Mouse (Mus musculus): ENCODE measurements around the gene Rhebl1. TPM values are rescaled to one million over a fixed set of nuclear protein-coding genes. Genes with fewer than 3 reads are reported as not detected.
"Not testable (repeated sequence)": the region's sequence is repeated elsewhere in the genome, so short reads cannot be mapped to it uniquely, and the experiment has no call there.

Rhebl1 gene
- total RNA-seq, 2 experiments from 2014 or later: 8.5 TPM

- Histone ChIP-seq H3K4me3 (no peak overlapping the region), H3K27ac (no peak overlapping the region)
- no peak for TF ChIP-seq CTCF (conservative IDR thresholded peaks at IDR 0.05)
- DNase-seq (ENCODE audit: low spot score in 2 of 2): no peak
Measured at GRCm38 (mm10) chr15:98924682-98925081, 30.3 kb upstream of the Rhebl1 start.

- Histone ChIP-seq H3K4me3 (no peak overlapping the region), H3K27ac (no peak overlapping the region)
- no peak for DNase-seq (ENCODE audit: low spot score in 2 of 2)
- TF ChIP-seq CTCF (conservative IDR thresholded peaks at IDR 0.05): no peak
Measured at GRCm38 (mm10) chr15:98923031-98923537, 28.7 kb upstream of the Rhebl1 start.

GRCm38 (mm10) chr15:98922581-98922980 lies 28.2 kb upstream of the Rhebl1 start:
- Histone ChIP-seq H3K27ac (no peak overlapping the region), H3K4me3 (no peak overlapping the region)
- no peak for TF ChIP-seq CTCF (conservative IDR thresholded peaks at IDR 0.05)
- no peak for DNase-seq (ENCODE audit: low spot score in 2 of 2)

- DNase-seq (ENCODE audit: low spot score in 2 of 2): no peak
- H3K4me3 ChIP-seq: no peak overlapping the region
- TF ChIP-seq CTCF (conservative IDR thresholded peaks at IDR 0.05): no peak
- no peak overlapping the region for H3K27ac ChIP-seq
Measured at GRCm38 (mm10) chr15:98921510-98921909, 27.2 kb upstream of the Rhebl1 start.

GRCm38 (mm10) chr15:98918499-98918895 lies 24.2 kb upstream of the Rhebl1 start:
- DNase-seq (ENCODE audit: low spot score in 2 of 2): not testable (repeated sequence)
- H3K27ac ChIP-seq: peak overlapping the region; percentile 95
- H3K4me3 ChIP-seq: peak overlapping the region; percentile 82

GRCm38 (mm10) chr15:98917538-98918498 lies 23.5 kb upstream of the Rhebl1 start, which contains the start of gene Lmbr1l:
TSS of gene Lmbr1l (minus strand) at chr15:98918231.
- H3K27ac ChIP-seq: peak within 1 kb of the TSS; percentile 95
- no peak; the same call in 1 of the 2 replicates for TF ChIP-seq CTCF (conservative IDR thresholded peaks at IDR 0.05)
- H3K4me3 ChIP-seq: peak within 1 kb of the TSS; percentile 82
- peak; percentile 99 to 100 for DNase-seq (ENCODE audit: low spot score in 2 of 2)

GRCm38 (mm10) chr15:98917091-98917490 lies 22.8 kb upstream of the Rhebl1 start:
- no peak for TF ChIP-seq CTCF (conservative IDR thresholded peaks at IDR 0.05)
- Histone ChIP-seq H3K4me3 (peak overlapping the region; percentile 82), H3K27ac (peak overlapping the region; percentile 95)
- DNase-seq (ENCODE audit: low spot score in 2 of 2): no peak

- H3K4me3 ChIP-seq: no peak overlapping the region
- no peak for TF ChIP-seq CTCF (conservative IDR thresholded peaks at IDR 0.05)
Measured at GRCm38 (mm10) chr15:98916016-98916415, 21.7 kb upstream of the Rhebl1 start.

GRCm38 (mm10) chr15:98914903-98915302 lies 20.6 kb upstream of the Rhebl1 start:
- DNase-seq (ENCODE audit: low spot score in 2 of 2): no peak
- Histone ChIP-seq H3K27ac (no peak overlapping the region), H3K4me3 (no peak overlapping the region)
- TF ChIP-seq CTCF (conservative IDR thresholded peaks at IDR 0.05): no peak

More at GRCm38 (mm10) chr15:98916016-98916415, 21.7 kb upstream of the Rhebl1 start:
- H3K27ac ChIP-seq: no peak overlapping the region
- no peak for DNase-seq (ENCODE audit: low spot score in 2 of 2)

- peak in 1 of 2 experiments; percentile 46 for DNase-seq (ENCODE audit: low spot score in 2 of 2)
- no peak overlapping the region for H3K4me3 ChIP-seq
- no peak overlapping the region for H3K27ac ChIP-seq
- TF ChIP-seq CTCF (conservative IDR thresholded peaks at IDR 0.05): peak; percentile 85
Measured at GRCm38 (mm10) chr15:98904692-98905091, 10.4 kb upstream of the Rhebl1 start.

GRCm38 (mm10) chr15:98902600-98902999 lies 8.3 kb upstream of the Rhebl1 start:
- Histone ChIP-seq H3K27ac (no peak overlapping the region), H3K4me3 (no peak overlapping the region)
- DNase-seq (ENCODE audit: low spot score in 2 of 2): no peak
- no peak for TF ChIP-seq CTCF (conservative IDR thresholded peaks at IDR 0.05)

GRCm38 (mm10) chr15:98901530-98901929 lies 7.2 kb upstream of the Rhebl1 start:
- no peak overlapping the region for H3K4me3 ChIP-seq
- TF ChIP-seq CTCF (conservative IDR thresholded peaks at IDR 0.05): peak; percentile 44
- DNase-seq (ENCODE audit: low spot score in 2 of 2): no peak
- H3K27ac ChIP-seq: no peak overlapping the region

GRCm38 (mm10) chr15:98897928-98898800 lies 3.8 kb upstream of the Rhebl1 start, which contains the start of gene Dhh:
TSS of gene Dhh (minus strand) at chr15:98898540.
- TF ChIP-seq CTCF (conservative IDR thresholded peaks at IDR 0.05): no peak
- no peak within 1 kb of the TSS for H3K27ac ChIP-seq
- DNase-seq (ENCODE audit: low spot score in 2 of 2): no peak
- H3K4me3 ChIP-seq: no peak within 1 kb of the TSS; the same call in 1 of the 2 replicates

Measured in layer of hippocampus, adult 2 months (tissue).